In genomic region chr5:67048003-67048402, GRCm38 (mm10) we compare ENCODE assay signal across 9 mouse cellular contexts. TPM values are rescaled to one million over a fixed set of nuclear protein-coding genes. Genes with fewer than 3 reads are reported as not detected.
A peak's percentile ranks its signal among the peaks of the same experiment; 100 is the strongest.
DNase-seq lines count a peak whose midpoint lies in the region; ATAC-seq lines count a peak whose summit lies in the region.
"Had no signal": no experiment of that assay in that cellular context is flagged by ENCODE, and none has a peak within 500 bp of the region (broad histone marks: within the 10 kb centered on the region; RNA-seq: fewer than 3 reads in every experiment).

No protein-coding gene starts in this region.

- no peaks in the 10 kb centered on the region for H3K4me1 ChIP-seq in liver, embryonic 12.5 days
- no peaks in the 10 kb centered on the region for H3K4me1 ChIP-seq in limb, embryonic 10.5 days
- no peaks in the 10 kb centered on the region for H3K4me1 ChIP-seq in neural tube, embryonic 15.5 days
- H3K4me1 ChIP-seq: heart, embryonic 15.5 days had no signal

- intact Hi-C loops in gastrocnemius, postnatal 14 days (cut with DNase I; ENCODE audit: low total_unique reads), result loop anchor here (5.0 kb wide), 1 partner anchor 184 kb away; no protein-coding TSS in a partner anchor

- no peak overlapping the region for H3K4me3 ChIP-seq in liver, embryonic 12.5 days
- no peak overlapping the region for H3K4me3 ChIP-seq in limb, embryonic 10.5 days
- H3K4me3 ChIP-seq in neural tube, embryonic 15.5 days (replicated peaks), result no peak overlapping the region
- H3K4me3 ChIP-seq: heart, embryonic 15.5 days had no signal

- H3K4me2 ChIP-seq in liver, embryonic 12.5 days, result no peak overlapping the region
- no peak overlapping the region for H3K4me2 ChIP-seq in neural tube, embryonic 15.5 days
- H3K4me2 ChIP-seq: heart, embryonic 15.5 days had no signal

- H3K9me3 ChIP-seq in liver, embryonic 12.5 days (replicated peaks), result no peaks in the 10 kb centered on the region
- no peaks in the 10 kb centered on the region for H3K9me3 ChIP-seq in limb, embryonic 10.5 days (replicated peaks)
- no peaks in the 10 kb centered on the region for H3K9me3 ChIP-seq in neural tube, embryonic 15.5 days (replicated peaks)
- H3K9me3 ChIP-seq: heart, embryonic 15.5 days had no signal

- no peak overlapping the region for H3K27ac ChIP-seq in liver, embryonic 12.5 days
- no peak overlapping the region for H3K27ac ChIP-seq in limb, embryonic 10.5 days
- no peak overlapping the region for H3K27ac ChIP-seq in neural tube, embryonic 15.5 days (replicated peaks)
- H3K27ac ChIP-seq: heart, embryonic 15.5 days had no signal

- DNase-seq in liver (peak; percentile 30), NIH3T3 (ENCODE audit: low read depth) (peak; percentile 82)
- peak; percentile 37 for DNase-seq in cerebellum, adult 9-10 months
- peak; percentile 76 for DNase-seq in limb, embryonic 10.5 days (ENCODE audit: low spot score)
- DNase-seq in gastrocnemius, postnatal 14 days, result no peak

- 9% methylated on average over 4 of the region's 4 CpGs for WGBS in liver, embryonic 12.5 days (ENCODE audit: insufficient replicate concordance)
- WGBS in limb, embryonic 10.5 days, result 13% methylated on average over 4 of the region's 4 CpGs
- WGBS in neural tube, embryonic 15.5 days, result 16% methylated on average over 4 of the region's 4 CpGs

- no peaks in the 10 kb centered on the region for H3K27me3 ChIP-seq in liver, embryonic 12.5 days (replicated peaks)
- no peaks in the 10 kb centered on the region for H3K27me3 ChIP-seq in limb, embryonic 10.5 days (ENCODE audit: low read depth, poor library complexity, severe bottlenecking)
- no peaks in the 10 kb centered on the region; the same call in 1 of the 2 replicates for H3K27me3 ChIP-seq in neural tube, embryonic 15.5 days (replicated peaks)

- no peak overlapping the region for H3K9ac ChIP-seq in liver, embryonic 12.5 days
- no peak overlapping the region for H3K9ac ChIP-seq in neural tube, embryonic 15.5 days (replicated peaks)
- H3K9ac ChIP-seq: heart, embryonic 15.5 days had no signal

- H3K36me3 ChIP-seq in liver, embryonic 12.5 days, result no peaks in the 10 kb centered on the region
- peaks cover 7% of the 10 kb centered on the region; the same call in 1 of the 2 replicates for H3K36me3 ChIP-seq in limb, embryonic 10.5 days
- peaks cover 20% of the 10 kb centered on the region for H3K36me3 ChIP-seq in neural tube, embryonic 15.5 days
- H3K36me3 ChIP-seq: heart, embryonic 15.5 days had no signal

- ATAC-seq in liver, embryonic 12.5 days, result no peak
- ATAC-seq in granulocyte monocyte progenitor cell, adult 5-6 weeks (replicated peaks; ENCODE audit: poor library complexity, severe bottlenecking), result peak; percentile 77
- peak; percentile 74 for ATAC-seq in neural tube, embryonic 15.5 days (ENCODE audit: low FRiP score)

RNA-seq across cellular contexts. Expression of gene Phox2b, which starts 51.1 kb away (rescaled TPM):
- polyA plus RNA-seq in liver, embryonic 12.5 days (2016; fragmentation: Nextera tagmentation; extraction: Ambion mirVana), result 0.37 TPM in 1 of 2 replicates, not detected in the other
- total RNA-seq in granulocyte monocyte progenitor cell, adult 5-6 weeks (2014; fragmentation: Nextera tagmentation), result not detected in 2 replicates
- not detected in 2 replicates for total RNA-seq in granulocyte monocyte progenitor cell, adult 5-6 weeks (2017)
- polyA plus RNA-seq in limb, embryonic 10.5 days (2016; fragmentation: Nextera tagmentation; extraction: Ambion mirVana), result 0.08 and 0.11 TPM in 2 replicates
- polyA plus RNA-seq in neural tube, embryonic 15.5 days (2015; fragmentation: Nextera tagmentation; extraction: Ambion mirVana), result 2.6 and 3.6 TPM in 2 replicates
- total RNA-seq in gastrocnemius, postnatal 14 days (2021), result not detected
